Mouse (Mus musculus) testis, adult 2 months (tissue): Measurements from ENCODE around the gene Srp9.

Source experiments
- CTCF ChIP-seq: fragments of 200-500 bp; IDR thresholded peaks from 2 replicates; pipeline ENCODE4 v1.5.1; 2012; ENCODE audit warnings: low read depth, mild to moderate bottlenecking, inconsistent platforms, low read length, moderate library complexity; ENCODE audit not compliant: control insufficient read depth, insufficient read depth, insufficient replicate concordance
- POLR2A ChIP-seq: fragments of 200-500 bp; IDR thresholded peaks from 2 replicates; pipeline ENCODE4 v1.6.1; 2012; ENCODE audit warnings: low read depth, mild to moderate bottlenecking, inconsistent platforms, low read length, moderate library complexity; ENCODE audit not compliant: control insufficient read depth

GRCm38 (mm10) chr1:182102706-182103105 lies 21.8 kb upstream of the Srp9 start:
- TF ChIP-seq CTCF (no peak), POLR2A (no peak)
